Mouse (Mus musculus) E14TG2a.4 (cell line): Measurements from ENCODE around the gene Plekhd1.

Experiments used
- CTCF ChIP-seq: conservative IDR thresholded peaks from 2 replicates; pipeline ENCODE4 v1.5.1; 2014; ENCODE audit warnings: low read length
- NANOG ChIP-seq: IDR thresholded peaks from 2 replicates; pipeline ENCODE4 v1.6.1; 2014; ENCODE audit warnings: borderline replicate concordance, low read length, mixed read lengths
- POU5F1 ChIP-seq: IDR thresholded peaks from 2 replicates; pipeline ENCODE4 v1.6.1; 2014; ENCODE audit warnings: low read length, borderline replicate concordance

DNA sequence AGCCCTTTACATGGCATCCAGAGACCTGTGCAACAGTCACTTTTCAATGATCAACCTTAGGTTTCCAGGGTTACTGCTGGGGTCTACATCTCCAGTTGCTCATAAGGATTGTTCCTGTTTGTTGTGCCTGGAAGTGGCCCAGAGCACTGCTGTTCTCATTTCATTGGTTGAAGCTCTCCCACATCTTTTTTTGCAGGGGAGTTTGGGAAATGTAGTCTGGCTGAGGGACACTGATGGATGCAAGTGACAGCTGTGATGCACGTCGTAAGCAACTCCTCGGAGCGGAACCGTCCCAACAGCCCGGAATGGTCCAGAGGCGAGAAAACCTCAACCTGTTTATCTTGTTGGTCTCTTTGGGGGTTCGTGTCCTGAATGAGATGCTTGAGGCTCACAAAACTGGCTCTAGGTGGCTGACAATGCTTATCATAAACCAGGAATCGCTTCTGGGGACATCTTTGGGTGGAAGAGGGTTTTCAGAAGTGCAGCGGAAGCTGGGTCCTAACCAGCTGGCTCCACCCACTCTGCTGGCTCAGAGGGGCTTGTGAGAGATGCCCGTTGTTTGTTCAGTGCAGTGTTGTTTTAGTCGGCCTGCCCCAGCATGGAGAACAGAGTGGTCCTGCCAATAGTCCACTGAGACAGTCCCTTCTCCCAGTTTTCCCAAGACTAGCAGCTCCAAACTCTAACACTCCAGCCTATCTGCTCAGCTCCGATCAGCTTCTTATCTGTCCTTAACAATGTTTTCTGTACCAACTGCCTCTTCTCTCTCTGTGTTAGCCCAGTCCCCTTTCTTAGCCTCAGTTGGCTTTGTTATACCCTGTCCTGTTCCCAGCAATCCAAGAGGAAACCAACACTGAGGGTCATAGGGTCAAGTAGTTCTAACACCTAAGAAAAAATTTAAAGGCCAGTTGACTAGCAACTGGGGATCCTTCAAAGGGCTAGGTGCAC lies 42.4 kb downstream of the Plekhd1 start:
- TF ChIP-seq POU5F1: no peak
- TF ChIP-seq CTCF: no peak
- TF ChIP-seq NANOG: no peak
